Mouse (Mus musculus): ENCODE data around the gene Tmem211. TPM values are rescaled to one million over a fixed set of nuclear protein-coding genes. Genes with fewer than 3 reads are reported as not detected.

Tmem211 gene
- polyA plus RNA-seq, 1 experiment from 2014 or later, result not detected

DNA sequence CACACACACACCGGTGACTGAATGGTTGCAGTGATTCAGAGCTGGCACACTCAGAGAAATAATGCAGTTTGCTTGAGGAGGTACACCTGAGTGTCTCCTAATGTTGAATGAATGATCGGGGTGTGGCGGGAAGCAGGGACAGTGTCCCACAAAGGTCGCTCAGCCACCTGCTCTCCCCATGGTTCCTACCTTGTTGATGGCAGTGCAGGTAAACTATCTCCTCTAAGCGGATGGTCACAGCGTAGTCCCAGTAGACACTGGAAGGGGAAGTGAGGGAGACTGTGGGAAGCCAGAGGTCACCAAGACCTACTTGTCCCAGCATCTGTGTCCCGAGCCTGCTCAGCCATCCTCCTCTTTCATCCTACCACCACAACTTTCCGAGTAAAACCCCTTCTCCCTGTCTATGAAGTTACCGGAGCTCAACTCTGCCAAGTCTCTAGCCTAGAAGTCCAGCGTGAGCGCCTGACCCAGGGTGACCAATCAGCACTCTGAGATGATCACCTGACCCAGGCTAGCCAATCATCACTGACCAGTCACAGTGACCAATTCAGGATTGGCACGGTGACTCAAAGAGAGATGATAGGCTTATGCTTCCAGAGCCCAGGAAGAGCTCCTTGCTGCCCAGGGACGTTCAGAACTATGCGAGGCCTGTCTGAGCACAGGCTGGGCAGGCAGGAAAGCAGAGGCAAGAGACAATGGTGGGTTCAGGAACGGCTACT, 53.6 kb downstream of the Tmem211 start:
- Histone ChIP-seq H3K27ac (ENCODE audit: low read length) (no peak overlapping the region), H3K27me3 (replicated peaks; ENCODE audit: insufficient read depth, low read length) (no peaks in the 10 kb centered on the region)
- peak; percentile 81 for ATAC-seq

GRCm38 (mm10) chr5:113281557-113281956, 54.8 kb downstream of the Tmem211 start:
- no peak overlapping the region for H3K27ac ChIP-seq (ENCODE audit: low read length)
- no peaks in the 10 kb centered on the region for H3K36me3 ChIP-seq (ENCODE audit: insufficient read depth, low read length)
- no peaks in the 10 kb centered on the region for H3K4me1 ChIP-seq (ENCODE audit: insufficient read depth, low read depth, low read length)
- no peak for DNase-seq (ENCODE audit: low spot score)
- 79% methylated on average over 7 of the region's 7 CpGs for WGBS
- no peak overlapping the region for H3K4me2 ChIP-seq (replicated peaks; ENCODE audit: low read depth, low read length)
- TF ChIP-seq EP300 (IDR thresholded peaks at IDR 0.05), result no peak
- TF ChIP-seq CTCF (IDR thresholded peaks at IDR 0.05), result no peak
- no peaks in the 10 kb centered on the region for H3K9me3 ChIP-seq (ENCODE audit: low read length)
- H3K27me3 ChIP-seq (replicated peaks; ENCODE audit: insufficient read depth, low read length), result no peaks in the 10 kb centered on the region
- H3K9ac ChIP-seq (replicated peaks; ENCODE audit: low read depth), result no peak overlapping the region
- no peak overlapping the region for H3K4me3 ChIP-seq (ENCODE audit: low read depth, low read length)
- ATAC-seq, result peak; percentile 53

More for the DNA sequence above, 53.6 kb downstream of the Tmem211 start:
- peak; percentile 56 for DNase-seq (ENCODE audit: low spot score)
- Histone ChIP-seq H3K4me3 (ENCODE audit: low read depth, low read length) (no peak overlapping the region), H3K4me1 (ENCODE audit: insufficient read depth, low read depth, low read length) (no peaks in the 10 kb centered on the region), H3K36me3 (ENCODE audit: insufficient read depth, low read length) (no peaks in the 10 kb centered on the region), H3K4me2 (replicated peaks; ENCODE audit: low read depth, low read length) (peak overlapping the region; percentile 28; the same call in 1 of the 2 replicates), H3K9ac (replicated peaks; ENCODE audit: low read depth) (no peak overlapping the region), H3K9me3 (ENCODE audit: low read length) (no peaks in the 10 kb centered on the region)
- no peak for TF ChIP-seq CTCF (IDR thresholded peaks at IDR 0.05)
- 30% methylated on average over 15 of the region's 15 CpGs for WGBS

- 58% methylated on average over 2 of the region's 2 CpGs for WGBS
- peaks cover 11% of the 10 kb centered on the region for H3K27me3 ChIP-seq (replicated peaks; ENCODE audit: insufficient read depth, low read length)
- no peak overlapping the region for H3K9ac ChIP-seq (replicated peaks; ENCODE audit: low read depth)
- no peak for ATAC-seq
- H3K4me2 ChIP-seq (replicated peaks; ENCODE audit: low read depth, low read length), result no peak overlapping the region
- H3K4me1 ChIP-seq (ENCODE audit: insufficient read depth, low read depth, low read length), result no peaks in the 10 kb centered on the region
- no peaks in the 10 kb centered on the region for H3K36me3 ChIP-seq (ENCODE audit: insufficient read depth, low read length)
- no peak for TF ChIP-seq EP300 (IDR thresholded peaks at IDR 0.05)
- no peak for TF ChIP-seq CTCF (IDR thresholded peaks at IDR 0.05)
- H3K9me3 ChIP-seq (ENCODE audit: low read length), result no peaks in the 10 kb centered on the region
- no peak overlapping the region for H3K27ac ChIP-seq (ENCODE audit: low read length)
- DNase-seq (ENCODE audit: low spot score), result no peak
- no peak overlapping the region for H3K4me3 ChIP-seq (ENCODE audit: low read depth, low read length)
Measured at GRCm38 (mm10) chr5:113283726-113284125, 57.0 kb downstream of the Tmem211 start.

GRCm38 (mm10) chr5:113285541-113285940, 58.8 kb downstream of the Tmem211 start:
- Histone ChIP-seq H3K27me3 (replicated peaks; ENCODE audit: insufficient read depth, low read length) (peaks cover 12% of the 10 kb centered on the region), H3K9ac (replicated peaks; ENCODE audit: low read depth) (no peak overlapping the region), H3K4me2 (replicated peaks; ENCODE audit: low read depth, low read length) (no peak overlapping the region), H3K4me3 (ENCODE audit: low read depth, low read length) (no peak overlapping the region), H3K9me3 (ENCODE audit: low read length) (no peaks in the 10 kb centered on the region), H3K36me3 (ENCODE audit: insufficient read depth, low read length) (no peaks in the 10 kb centered on the region), H3K27ac (ENCODE audit: low read length) (no peak overlapping the region), H3K4me1 (ENCODE audit: insufficient read depth, low read depth, low read length) (no peaks in the 10 kb centered on the region)
- no peak for TF ChIP-seq EP300 (IDR thresholded peaks at IDR 0.05)
- TF ChIP-seq CTCF (IDR thresholded peaks at IDR 0.05), result peak; percentile 19; the same call in 1 of the 2 replicates
- 54% methylated on average over 16 of the region's 16 CpGs for WGBS
- ATAC-seq (no peak), DNase-seq (ENCODE audit: low spot score) (no peak)

- Histone ChIP-seq H3K4me1 (ENCODE audit: insufficient read depth, low read depth, low read length) (no peaks in the 10 kb centered on the region), H3K4me3 (ENCODE audit: low read depth, low read length) (no peak overlapping the region), H3K27ac (ENCODE audit: low read length) (no peak overlapping the region), H3K27me3 (replicated peaks; ENCODE audit: insufficient read depth, low read length) (peaks cover 12% of the 10 kb centered on the region), H3K36me3 (ENCODE audit: insufficient read depth, low read length) (no peaks in the 10 kb centered on the region), H3K4me2 (replicated peaks; ENCODE audit: low read depth, low read length) (no peak overlapping the region), H3K9ac (replicated peaks; ENCODE audit: low read depth) (no peak overlapping the region), H3K9me3 (ENCODE audit: low read length) (no peaks in the 10 kb centered on the region)
- TF ChIP-seq CTCF (IDR thresholded peaks at IDR 0.05), result no peak
- no peak for TF ChIP-seq EP300 (IDR thresholded peaks at IDR 0.05)
- WGBS, result 65% methylated on average over 11 of the region's 11 CpGs
- no peak for DNase-seq (ENCODE audit: low spot score)
- ATAC-seq, result no peak
Measured at GRCm38 (mm10) chr5:113286048-113286447, 59.3 kb downstream of the Tmem211 start.

DNA sequence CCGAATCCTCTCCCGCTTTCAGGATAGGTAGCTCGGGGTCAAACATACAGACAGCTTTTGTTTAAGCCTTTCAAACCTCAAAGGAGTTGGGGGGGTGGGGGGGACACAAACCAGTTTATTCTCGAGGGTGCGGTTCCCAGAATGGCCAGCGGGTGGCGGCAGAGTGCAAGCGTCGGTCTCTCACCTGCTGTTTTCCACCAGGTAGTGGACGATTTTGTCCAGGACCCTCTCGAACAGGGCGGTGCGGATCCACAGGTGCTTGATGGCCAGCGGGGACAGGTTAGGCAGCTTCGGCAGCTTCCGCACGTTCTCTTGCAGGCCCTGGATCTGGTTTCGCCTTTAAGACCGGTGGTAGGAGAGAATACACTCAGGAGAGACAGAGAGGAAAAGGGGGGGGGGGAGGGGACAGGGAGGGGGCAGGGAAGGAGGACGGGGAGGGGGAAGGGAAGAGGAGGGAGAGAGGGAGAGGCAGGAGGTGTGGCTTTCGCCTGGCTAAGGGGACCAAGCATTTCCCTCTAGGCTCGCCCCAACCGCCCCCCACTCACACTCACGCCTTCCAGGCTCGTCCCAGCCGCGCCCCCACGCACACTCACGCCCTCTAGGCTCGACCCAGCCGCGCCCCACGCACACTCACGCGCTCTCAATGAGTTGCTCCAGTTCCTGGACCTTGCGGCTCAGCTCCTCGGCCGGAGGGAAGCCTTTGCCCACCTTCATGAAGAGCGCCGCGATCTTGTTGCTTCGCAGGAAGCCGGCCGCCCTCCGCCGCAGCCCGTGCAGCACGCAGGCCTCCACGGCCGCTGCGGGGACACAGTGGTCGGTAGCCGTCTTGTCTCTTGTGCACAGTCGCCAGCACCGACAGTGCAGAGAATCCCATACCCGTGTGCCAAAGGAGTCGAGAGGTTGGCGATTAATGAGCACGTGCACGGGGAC, 60.1 kb downstream of the Tmem211 start:
- ATAC-seq (peak; percentile 33), DNase-seq (ENCODE audit: low spot score) (peak; percentile 59)
- no peak overlapping the region for H3K27ac ChIP-seq (ENCODE audit: low read length)
- H3K9me3 ChIP-seq (ENCODE audit: low read length), result no peaks in the 10 kb centered on the region
- no peak overlapping the region for H3K9ac ChIP-seq (replicated peaks; ENCODE audit: low read depth)
- no peaks in the 10 kb centered on the region for H3K36me3 ChIP-seq (ENCODE audit: insufficient read depth, low read length)
- H3K4me1 ChIP-seq (ENCODE audit: insufficient read depth, low read depth, low read length), result no peaks in the 10 kb centered on the region
- no peak overlapping the region for H3K4me3 ChIP-seq (ENCODE audit: low read depth, low read length)
- peak overlapping the region; percentile 25; the same call in 1 of the 2 replicates for H3K4me2 ChIP-seq (replicated peaks; ENCODE audit: low read depth, low read length)
- no peak for TF ChIP-seq EP300 (IDR thresholded peaks at IDR 0.05)
- peak; percentile 72 for TF ChIP-seq CTCF (IDR thresholded peaks at IDR 0.05)
- H3K27me3 ChIP-seq (replicated peaks; ENCODE audit: insufficient read depth, low read length), result peaks cover 12% of the 10 kb centered on the region
- WGBS, result 6% methylated on average over 52 of the region's 60 CpGs
